Mouse (Mus musculus): ENCODE data around the gene Cnksr2. TPM values are rescaled to one million over a fixed set of nuclear protein-coding genes. Genes with fewer than 3 reads are reported as not detected.

Cnksr2 gene
- total and polyA plus RNA-seq, 3 experiments: not detected

DNA sequence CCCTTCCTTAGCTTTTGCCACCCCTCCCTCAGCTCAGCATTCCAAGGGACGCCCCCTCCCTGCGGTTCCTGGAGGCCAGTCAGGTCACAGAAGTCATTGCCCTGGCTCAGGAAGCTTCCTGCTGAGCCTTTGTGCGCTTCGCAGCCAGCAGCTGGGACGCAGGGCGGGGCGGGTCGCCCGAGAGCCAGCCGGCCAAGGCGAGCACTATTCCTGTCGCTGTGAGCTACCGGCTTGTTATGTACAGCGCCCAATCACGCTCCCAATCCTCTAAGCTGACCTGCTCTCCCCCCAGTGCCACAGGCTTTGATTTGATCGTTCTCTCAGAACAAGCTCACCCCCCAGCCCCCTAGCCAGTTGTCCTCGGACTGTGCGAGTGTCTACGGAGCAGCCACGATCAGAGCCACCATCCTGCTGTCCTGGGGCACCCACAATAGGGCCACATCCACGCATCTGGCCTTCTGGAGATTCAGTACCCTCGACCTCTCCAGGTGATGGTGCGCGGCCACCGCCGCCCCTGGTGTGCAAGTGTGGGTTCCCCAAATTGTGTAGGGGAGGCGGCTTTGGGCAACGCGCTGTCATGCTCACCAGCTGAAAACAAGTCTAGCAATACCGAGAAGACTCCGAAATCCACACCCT, 225.4 kb downstream of the Cnksr2 start:
- ATAC-seq (ENCODE audit: extremely low read depth, insufficient number of reproducible peaks, low FRiP score, poor library complexity, severe bottlenecking): no peak
- no peaks in the 10 kb centered on the region for H3K9me3 ChIP-seq (replicated peaks)
- no peak for TF ChIP-seq TAL1 (conservative IDR thresholded peaks at IDR 0.05; ENCODE audit: low read depth, low read length)
- TF ChIP-seq CTCF (IDR thresholded peaks at IDR 0.05; ENCODE audit: low read depth, low read length): no peak

DNA sequence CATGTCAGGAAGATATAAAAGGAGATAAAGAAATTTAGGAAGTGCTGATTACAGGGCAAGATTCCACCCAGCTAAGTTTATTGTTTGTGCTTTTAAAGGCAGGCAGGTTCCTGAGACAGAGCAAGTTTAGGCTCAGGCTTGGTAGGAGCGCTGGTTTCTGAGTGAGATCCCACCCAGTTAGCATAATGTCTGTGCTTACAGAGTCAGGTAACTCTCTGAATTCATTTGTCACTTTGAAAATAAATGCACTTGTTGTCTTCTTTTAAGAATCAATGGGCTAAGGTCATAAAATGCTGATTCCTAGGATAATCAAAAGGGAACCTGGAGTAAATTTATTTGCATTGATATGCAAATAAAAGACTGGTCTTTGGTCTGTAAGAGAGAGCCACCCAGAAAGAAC, 233.4 kb downstream of the Cnksr2 start:
- no peaks in the 10 kb centered on the region for H3K36me3 ChIP-seq (replicated peaks)
- H3K9me3 ChIP-seq (replicated peaks): no peaks in the 10 kb centered on the region
- H3K27me3 ChIP-seq (ENCODE audit: insufficient read depth, low read length): no peaks in the 10 kb centered on the region
- H3K4me1 ChIP-seq (ENCODE audit: insufficient read depth, low read depth, low read length): no peaks in the 10 kb centered on the region
- no peak for ATAC-seq (ENCODE audit: extremely low read depth, insufficient number of reproducible peaks, low FRiP score, poor library complexity, severe bottlenecking)
- TF ChIP-seq POLR2AphosphoS5 (IDR thresholded peaks at IDR 0.05; ENCODE audit: insufficient replicate concordance, low read depth, low read length): no peak
- no peak for TF ChIP-seq TAL1 (conservative IDR thresholded peaks at IDR 0.05; ENCODE audit: low read depth, low read length)
- TF ChIP-seq GATA1 (IDR thresholded peaks at IDR 0.05; ENCODE audit: borderline replicate concordance, low read length): no peak
- TF ChIP-seq CTCF (IDR thresholded peaks at IDR 0.05; ENCODE audit: low read depth, low read length): no peak
- TF ChIP-seq GATA2 (IDR thresholded peaks at IDR 0.05; ENCODE audit: borderline replicate concordance, low read depth, low read length): no peak
- H3K4me3 ChIP-seq (ENCODE audit: low read depth, low read length): no peak overlapping the region
- DNase-seq (ENCODE audit: low spot score): no peak

More for the DNA sequence above, 225.4 kb downstream of the Cnksr2 start:
- Histone ChIP-seq H3K4me3 (ENCODE audit: low read depth, low read length) (no peak overlapping the region), H3K36me3 (replicated peaks) (no peaks in the 10 kb centered on the region), H3K27me3 (ENCODE audit: insufficient read depth, low read length) (no peaks in the 10 kb centered on the region), H3K4me1 (ENCODE audit: insufficient read depth, low read depth, low read length) (no peaks in the 10 kb centered on the region)
- DNase-seq (ENCODE audit: low spot score): no peak

DNA sequence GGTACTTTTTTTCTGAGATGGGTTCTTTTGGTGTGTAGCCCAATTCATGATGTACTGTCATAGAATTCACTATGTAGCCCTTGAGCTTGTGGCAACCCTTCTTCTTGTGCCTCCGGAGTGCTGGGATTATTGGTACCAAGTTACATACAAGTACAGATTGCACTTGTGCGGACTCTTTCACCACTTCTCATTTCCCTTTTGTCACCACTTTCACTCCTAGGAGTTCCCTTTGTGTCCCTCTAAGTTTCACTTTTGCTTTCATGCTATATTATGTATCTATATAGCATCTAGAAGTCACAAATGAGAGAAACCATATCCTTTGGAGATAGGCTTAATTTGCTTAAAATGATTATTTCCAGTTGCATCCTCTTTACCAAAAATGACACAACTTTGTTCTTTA, 241.4 kb downstream of the Cnksr2 start:
- ATAC-seq (ENCODE audit: extremely low read depth, insufficient number of reproducible peaks, low FRiP score, poor library complexity, severe bottlenecking) (no peak), DNase-seq (ENCODE audit: low spot score) (no peak)
- H3K4me3 ChIP-seq (ENCODE audit: low read depth, low read length): no peak overlapping the region
- no peaks in the 10 kb centered on the region for H3K4me1 ChIP-seq (ENCODE audit: insufficient read depth, low read depth, low read length)
- TF ChIP-seq TAL1 (conservative IDR thresholded peaks at IDR 0.05; ENCODE audit: low read depth, low read length) (no peak), GATA1 (IDR thresholded peaks at IDR 0.05; ENCODE audit: borderline replicate concordance, low read length) (no peak), GATA2 (IDR thresholded peaks at IDR 0.05; ENCODE audit: borderline replicate concordance, low read depth, low read length) (no peak), POLR2AphosphoS5 (IDR thresholded peaks at IDR 0.05; ENCODE audit: insufficient replicate concordance, low read depth, low read length) (no peak), CTCF (IDR thresholded peaks at IDR 0.05; ENCODE audit: low read depth, low read length) (no peak)
- no peaks in the 10 kb centered on the region for H3K27me3 ChIP-seq (ENCODE audit: insufficient read depth, low read length)
- H3K9me3 ChIP-seq (replicated peaks): no peaks in the 10 kb centered on the region
- no peaks in the 10 kb centered on the region for H3K36me3 ChIP-seq (replicated peaks)

Other genes with a start within 250 kb of the Cnksr2 start
- gene Klhl34, start 224.9 kb downstream of the Cnksr2 start, total RNA-seq (2014; fragmentation: Nextera tagmentation): not detected in 2 replicates
- 0.05 TPM in 1 of 2 replicates, not detected in the other for gene Klhl34, start 224.9 kb downstream of the Cnksr2 start, total RNA-seq (2017)
- gene Klhl34, start 224.9 kb downstream of the Cnksr2 start, polyA plus RNA-seq (2012): not detected in 2 replicates

Measured in G1E (cell line).